Mouse (Mus musculus) olfactory bulb, adult 2 months (tissue): ENCODE measurements around the gene Fam78a.

ENCODE experiments used
- CTCF ChIP-seq: fragments of 200-500 bp; IDR thresholded peaks from 2 replicates; pipeline ENCODE4 v1.5.1; 2012; ENCODE audit warnings: low read depth, mild to moderate bottlenecking, low read length, moderate library complexity; ENCODE audit not compliant: insufficient read depth
- POLR2A ChIP-seq: fragments of 200-500 bp; IDR thresholded peaks from 2 replicates; pipeline ENCODE4 v1.6.1; 2012; ENCODE audit warnings: mild to moderate bottlenecking, low read depth, low read length, moderate library complexity; ENCODE audit not compliant: insufficient read depth

DNA sequence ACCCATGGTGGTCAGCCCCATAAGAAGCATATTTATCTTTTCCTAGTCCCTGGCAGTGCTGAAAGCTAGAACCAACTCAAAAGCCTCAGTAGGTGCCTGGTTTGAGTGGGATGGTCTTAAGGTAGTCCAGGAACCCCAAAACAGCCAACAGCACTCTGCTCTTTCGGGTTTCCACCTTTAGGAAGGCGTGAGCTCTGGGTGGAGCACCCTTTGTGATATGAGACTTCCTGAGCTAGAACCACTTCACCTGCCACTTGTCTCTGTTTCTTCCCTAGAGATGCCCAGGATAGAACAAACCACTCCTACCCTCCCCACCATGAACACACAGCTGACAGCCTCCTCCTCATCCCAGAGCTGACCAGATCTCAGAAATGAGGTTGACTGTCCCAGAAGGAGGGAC, 27.3 kb downstream of the Fam78a start:
- TF ChIP-seq CTCF, result no peak
- TF ChIP-seq POLR2A, result no peak
